Mouse (Mus musculus) mature B cell (primary cell): ENCODE results near the gene Rnpep.
"Not testable (repeated sequence)": the region's sequence is repeated elsewhere in the genome, so short reads cannot be mapped to it uniquely, and the experiment has no call there.

Experiments
- in situ Hi-C: fragments of 300-500 bp; cut with MboI; formaldehyde crosslinking; loops from 2 replicates; pipeline ENCODE4 v1.14.3; 2019

The Rnpep gene

DNA sequence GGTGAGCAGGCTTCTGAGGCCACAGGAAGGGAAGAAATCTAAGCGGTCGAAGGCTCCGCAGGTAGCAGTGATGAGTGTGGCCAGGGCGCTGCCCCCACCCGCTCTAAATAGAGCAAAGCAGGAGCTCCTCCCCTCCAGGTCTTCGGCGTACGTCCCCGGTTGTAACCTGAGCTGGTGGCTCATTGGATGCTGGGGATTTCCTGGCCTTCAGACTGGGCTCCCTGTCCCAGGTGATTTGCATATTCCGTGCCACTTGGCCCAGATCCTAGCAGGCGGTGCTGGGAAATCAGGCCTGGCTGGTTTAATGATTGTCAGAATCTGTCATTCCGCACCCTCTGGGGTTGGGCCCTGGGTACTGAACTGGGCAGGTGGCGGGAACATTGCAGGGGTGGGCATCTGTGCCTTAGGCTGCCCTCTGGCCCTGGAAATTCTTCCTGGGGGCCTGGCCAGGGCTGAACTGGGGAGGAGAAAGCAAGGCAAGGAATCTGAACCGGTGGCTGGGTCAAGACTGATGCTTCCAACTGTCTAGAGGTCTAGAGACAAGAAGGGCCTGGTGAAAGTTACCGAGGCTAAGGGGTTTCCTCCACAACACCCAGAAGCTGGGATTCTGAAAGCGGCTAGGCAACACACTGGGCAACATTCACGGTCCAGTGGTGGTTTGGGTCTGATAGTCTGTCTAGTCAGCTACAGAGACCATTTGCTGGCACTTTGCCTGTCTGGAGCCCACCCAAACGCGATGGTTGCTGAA is 25.3 kb downstream of the Rnpep start, which contains the start of gene Elf3:
Gene Elf3, minus strand, starts transcription at position 189 of the 748 bp plus-strand sequence.
- in situ Hi-C loops = no loop called here

DNA sequence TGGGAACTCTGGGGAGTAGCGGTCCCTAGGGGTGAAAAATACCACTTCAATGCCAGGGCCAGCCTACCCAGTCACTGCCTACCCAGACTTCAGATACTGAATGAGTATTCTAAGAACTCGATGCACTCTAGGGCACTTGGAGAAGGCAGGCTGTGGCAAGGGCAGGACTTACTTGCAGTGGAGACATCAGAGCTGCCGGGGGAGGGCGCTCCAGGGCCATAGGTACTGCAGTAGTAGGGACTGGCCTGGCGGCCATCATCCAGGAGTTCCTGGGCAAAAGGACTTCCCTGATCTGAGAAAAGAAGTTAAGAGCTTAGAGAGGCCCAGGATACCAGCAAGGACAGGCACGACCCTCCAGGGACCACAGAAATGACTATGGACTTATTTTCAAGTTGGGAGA is 27.6 kb downstream of the Rnpep start:
- in situ Hi-C loops = no loop called here

DNA sequence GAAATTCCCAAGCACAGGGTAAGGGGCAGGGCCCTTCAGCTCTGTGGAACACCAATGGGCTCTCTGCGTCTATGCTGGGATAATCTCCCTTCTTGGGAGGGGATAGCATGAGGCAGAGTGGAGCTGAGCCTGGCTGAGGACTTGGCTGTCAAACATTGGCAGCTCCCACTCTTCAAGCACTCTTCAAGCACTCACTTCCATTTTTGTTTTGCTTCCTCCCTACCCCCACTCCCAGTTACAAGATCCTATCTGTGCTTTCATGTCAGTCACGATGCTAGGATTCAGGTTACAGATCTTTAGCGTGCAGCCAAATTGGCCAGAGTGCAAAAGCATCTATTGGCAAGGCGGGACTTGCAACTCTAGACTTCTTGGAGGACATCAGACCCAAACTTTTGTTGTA is 31.0 kb downstream of the Rnpep start:
- in situ Hi-C loops = no loop called here

DNA sequence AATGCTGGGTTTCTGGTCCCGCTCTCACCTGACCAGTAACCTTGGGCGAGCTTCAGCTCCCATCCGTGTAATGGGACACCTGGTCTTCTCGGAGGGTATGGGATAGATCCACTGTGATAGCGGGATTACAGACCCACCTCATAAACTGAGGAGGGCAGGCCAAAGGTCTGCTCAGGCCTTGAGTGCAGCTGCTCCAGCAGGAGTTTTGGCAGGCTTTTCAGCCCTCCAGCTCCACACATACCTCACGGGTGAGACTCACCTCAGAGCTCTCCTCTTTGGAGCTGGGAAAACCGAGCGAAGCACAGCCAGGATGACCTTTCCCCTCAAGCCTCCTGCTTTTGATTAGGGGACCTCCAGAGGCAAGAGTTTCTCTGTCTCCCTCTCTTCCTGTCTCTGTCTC is 32.5 kb downstream of the Rnpep start:
- in situ Hi-C loops = no loop called here

DNA sequence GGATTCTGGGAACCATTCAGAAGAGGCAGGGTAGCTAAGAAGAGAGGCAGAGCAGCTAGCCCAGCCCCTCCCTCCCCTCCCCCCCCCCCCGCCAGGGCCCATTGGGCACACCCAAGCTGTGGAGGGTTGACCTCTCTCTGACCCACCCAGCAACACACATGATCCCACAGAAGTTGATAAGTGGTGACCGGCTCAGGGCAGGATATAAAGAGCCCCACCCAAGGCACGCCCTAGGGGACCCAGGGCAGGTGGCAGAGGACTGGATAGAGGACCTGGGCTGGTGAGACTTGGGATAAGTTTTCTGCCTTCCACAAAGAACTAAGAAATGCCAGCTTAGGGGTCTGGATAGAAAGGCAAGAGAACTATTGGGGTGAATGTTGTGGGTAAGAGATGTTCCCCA is 33.2 kb downstream of the Rnpep start:
- in situ Hi-C loops = no loop called here

DNA sequence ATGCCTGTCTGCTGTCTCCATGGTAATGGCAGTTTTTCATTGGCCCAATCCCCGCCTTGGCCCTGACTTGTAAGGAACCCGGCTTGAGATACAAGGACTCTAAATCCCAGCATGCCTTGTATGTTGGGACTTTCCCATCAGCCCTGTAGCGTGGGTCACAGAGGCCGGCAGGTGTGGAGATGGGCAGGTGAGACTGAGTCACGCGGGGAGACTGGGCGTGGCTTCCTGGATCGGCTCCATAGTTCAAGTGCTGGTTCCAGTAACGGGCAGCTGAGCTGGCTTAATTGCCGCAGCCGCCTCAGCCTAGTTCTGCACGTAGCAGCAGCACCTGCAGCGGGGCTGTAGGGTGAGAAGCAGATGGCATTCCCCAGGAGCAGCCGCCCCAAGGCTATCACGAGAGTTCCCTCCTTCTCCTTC is 35.4 kb downstream of the Rnpep start:
- in situ Hi-C loops = no loop called here

DNA sequence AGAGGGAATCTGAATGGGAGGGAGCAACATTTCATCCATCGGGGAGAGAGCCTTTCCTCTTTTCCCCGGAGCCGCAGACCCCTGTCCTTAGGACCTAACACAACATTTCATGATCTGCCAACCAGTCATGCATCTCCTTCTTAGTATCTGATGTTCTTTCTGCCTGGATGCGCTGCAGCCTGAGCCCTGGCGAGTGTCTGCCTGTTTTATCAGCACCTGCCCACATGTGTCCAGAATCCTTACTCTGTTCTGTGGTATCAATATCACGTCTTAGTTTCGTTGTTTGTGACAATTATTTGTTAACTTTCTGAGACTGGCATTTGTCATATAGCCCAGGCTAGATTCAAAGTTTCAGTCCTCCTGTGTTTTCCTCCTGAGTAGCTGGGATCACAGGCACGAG is 39.9 kb downstream of the Rnpep start:
- in situ Hi-C loops = no loop called here

DNA sequence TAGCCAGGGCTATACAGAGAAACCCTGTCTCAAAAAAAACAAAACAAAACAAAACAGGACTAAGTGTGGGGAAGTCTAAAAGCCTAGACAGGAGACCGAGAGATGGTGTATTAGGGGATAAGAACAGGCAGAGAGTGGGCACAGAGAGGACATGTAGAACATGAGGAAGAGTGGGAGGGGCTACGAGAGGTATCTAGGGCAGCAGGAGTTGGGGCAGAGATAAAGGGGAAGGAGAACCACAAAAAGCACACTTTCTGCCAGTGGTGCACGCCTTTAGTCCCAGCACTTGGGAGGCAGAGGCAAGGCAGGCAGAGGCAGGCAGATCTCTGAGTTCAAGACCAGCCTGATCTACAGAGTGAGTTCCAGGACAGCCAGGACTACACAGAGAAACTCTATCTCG is 43.7 kb downstream of the Rnpep start:
- in situ Hi-C loops = not testable (repeated sequence)

DNA sequence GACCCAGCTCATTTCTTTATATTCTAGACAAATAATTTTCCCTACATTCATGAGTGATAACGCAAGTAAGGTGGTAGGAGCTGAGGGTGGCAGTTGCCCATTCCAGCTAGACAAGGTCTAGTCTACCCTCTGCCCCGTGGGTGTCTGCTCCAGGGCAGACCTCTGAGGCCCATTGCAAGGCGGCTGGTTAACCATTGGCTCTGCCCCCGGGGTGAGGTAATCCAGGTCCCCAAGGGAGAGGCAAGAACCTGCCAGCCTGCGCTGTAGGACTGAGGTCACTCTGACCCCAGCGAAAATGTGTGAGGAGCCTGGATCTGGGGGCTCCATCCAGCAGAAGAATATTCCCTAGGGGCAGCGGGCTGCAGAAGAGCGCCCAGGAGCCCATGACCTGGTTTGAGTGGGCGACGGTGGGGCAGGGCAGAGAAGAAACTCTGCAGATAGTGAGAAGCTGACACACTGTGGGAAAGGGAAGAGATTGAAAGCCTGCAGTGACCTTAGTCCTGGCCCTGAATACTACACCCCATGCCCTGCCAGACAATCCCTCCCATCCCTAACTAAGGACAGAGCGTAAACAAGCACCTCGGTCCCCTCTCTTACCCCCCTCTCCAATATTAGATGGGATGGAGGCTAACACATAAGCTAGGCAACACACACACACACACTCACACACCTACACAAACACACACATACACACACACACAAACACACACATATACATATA is 46.6 kb downstream of the Rnpep start:
- in situ Hi-C loops = no loop called here

DNA sequence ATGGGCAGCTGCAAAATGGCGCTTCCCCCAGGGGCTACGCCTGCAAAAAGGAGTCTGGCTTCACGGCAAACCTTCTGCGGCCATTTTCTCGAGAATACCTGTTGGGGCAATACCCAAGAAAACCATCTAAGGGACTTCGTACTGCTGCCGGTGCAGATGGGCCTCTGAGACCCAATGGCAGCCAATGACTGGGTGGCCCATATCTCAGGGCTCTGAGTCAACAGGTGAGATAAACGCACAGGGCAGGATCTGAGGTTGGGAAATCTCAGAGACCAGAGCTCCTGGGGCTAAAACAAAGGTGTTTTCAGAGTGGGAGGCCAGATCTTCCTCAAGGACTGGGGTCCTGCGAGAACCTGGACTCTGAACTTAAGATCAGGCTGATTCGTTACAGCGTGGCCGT is 49.1 kb downstream of the Rnpep start:
- in situ Hi-C loops = no loop called here

DNA sequence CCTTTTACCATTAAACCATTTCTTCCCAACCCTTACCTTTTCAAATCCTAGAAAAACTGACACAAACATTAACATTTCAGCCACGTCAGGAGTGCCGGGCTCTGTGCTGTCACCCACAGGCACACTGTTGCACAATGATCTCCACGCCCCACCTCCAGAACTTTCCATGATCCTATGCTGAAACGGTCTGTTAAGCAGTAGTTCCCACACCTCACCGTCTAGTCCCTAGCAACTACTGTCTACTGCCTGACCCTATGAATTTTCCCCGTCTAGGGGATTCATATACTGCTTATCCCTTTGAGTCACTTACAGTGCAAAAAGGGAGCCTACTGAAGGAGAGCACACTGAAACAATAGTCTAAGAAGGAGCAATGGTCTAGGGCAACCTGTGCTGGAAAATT is 49.9 kb downstream of the Rnpep start:
- in situ Hi-C loops = no loop called here

DNA sequence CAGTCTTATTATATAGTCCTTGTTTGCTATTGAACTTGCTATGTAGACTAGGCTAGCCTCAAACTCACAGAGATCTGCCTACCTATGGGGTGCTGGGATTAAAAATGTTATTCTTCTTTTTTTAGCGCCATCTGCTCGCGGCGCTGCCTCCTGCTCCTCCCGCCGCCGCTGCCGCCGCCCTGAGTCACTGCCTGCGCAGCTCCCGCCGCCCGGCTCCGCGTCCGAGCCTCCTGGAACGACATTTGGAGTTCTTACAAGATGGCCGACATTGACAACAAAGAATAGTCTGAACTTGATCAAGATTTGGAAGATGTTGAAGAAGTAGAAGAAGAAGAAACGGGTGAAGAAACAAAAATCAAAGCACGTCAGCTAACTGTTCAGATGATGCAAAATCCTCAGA is 52.0 kb downstream of the Rnpep start:
- in situ Hi-C loops = not testable (repeated sequence)

DNA sequence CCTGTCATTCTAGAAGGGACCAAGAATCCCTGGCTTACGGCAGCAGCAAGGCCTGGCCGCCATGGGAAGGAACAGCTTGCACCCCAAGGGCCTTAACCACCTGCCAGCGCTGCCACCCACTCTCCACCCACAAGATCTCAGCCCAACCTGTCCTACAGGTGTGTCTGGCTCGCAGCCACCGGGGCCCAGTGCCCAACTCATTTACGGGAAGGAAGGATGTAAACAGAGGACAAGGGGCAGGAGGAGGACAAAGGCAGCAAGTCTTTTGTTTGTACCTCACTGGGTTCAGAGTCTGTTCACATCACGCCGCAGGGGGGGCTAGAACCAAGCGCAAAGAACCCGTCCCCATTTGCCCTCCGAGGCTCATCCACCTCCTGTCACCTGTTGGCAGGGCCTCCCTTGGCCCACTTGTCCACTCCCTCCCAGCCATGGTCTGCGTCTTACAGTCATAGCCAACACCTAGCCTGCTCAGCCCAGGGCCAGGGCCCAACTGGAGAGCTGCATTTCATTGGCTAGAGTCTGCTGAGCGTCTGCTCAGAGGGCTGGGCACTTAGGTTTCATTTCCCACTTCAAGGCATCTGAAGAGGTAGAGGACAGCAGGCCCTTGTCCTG is 56.4 kb downstream of the Rnpep start:
- in situ Hi-C loops = no loop called here

DNA sequence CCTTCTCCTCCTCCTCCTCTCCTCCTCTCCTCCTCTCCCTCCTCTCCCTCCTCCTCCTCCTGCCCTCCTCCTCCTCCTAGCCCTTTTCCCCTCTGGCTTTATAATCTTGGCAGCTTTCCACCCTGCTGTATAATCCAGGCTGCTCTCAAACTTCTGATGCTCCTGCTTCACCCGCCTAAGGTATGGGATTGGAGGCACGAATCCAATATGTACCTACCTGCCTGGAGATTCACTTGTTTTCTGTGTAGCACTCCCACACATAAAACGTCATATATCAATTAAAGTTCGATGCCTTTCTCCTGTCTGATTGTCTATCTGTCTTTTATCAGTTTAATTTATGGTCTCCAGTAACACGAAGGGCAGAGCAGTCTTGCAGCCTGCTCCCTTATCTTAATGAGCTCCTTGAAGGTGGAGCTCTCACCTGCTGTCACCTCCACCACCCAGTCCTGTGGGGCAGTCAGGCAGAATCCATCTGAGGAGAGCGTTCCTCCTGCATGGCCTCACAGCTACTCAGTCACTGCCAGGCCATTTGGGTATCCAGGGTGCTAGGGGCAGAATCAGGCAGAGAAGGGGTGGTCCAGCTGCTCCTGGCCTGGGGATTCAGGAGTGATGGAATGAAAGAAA is 58.8 kb downstream of the Rnpep start:
- in situ Hi-C loops = no loop called here

DNA sequence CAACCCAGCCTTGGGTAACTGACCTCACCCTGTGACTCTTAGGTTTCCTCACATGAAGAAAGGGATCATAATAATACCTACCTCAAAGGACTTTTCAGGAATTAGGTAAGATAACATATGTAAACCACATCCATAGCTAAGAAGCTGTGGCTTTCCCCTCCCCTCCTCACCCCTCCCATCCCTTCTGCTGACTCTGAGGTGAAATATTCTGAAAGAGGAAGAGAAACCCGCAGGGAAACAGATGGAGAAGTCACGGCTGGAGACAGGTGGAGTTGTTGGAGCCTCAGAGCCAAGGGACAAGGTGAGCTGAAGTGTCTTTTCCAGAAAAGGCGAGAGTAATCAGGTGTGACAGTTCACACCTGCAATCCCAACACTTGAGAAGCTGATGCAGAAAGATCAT is 59.7 kb downstream of the Rnpep start:
- in situ Hi-C loops = no loop called here

DNA sequence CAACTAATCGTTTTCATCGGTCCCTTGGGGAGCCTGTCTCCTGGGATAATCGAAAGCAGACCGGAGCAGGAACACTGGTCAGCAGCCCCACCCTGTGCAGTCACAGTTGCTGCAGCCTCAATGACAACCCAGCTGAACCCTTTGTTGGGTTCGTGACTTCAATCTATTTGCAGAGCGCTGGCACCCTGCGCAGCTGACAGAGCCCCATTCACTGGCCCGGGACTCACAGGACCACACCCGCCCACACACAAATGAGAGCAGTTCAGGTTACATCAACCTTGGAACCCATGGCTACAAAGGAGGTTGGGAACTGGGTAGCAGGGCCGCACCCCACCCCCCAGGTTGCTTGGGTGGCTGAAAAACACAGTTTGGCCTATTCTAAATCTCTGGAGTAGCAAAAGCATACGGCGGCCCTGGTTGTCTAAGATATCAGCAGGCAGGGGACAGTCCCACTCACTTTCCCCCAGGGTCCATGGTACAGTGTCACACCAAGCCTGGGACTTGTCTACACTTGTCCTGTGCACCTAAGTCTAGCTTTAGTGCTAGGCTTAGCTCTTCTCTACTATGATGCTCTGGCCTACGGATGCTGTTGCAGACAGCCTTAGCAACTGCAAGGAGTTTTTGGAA is 66.2 kb downstream of the Rnpep start:
- in situ Hi-C loops = no loop called here

DNA sequence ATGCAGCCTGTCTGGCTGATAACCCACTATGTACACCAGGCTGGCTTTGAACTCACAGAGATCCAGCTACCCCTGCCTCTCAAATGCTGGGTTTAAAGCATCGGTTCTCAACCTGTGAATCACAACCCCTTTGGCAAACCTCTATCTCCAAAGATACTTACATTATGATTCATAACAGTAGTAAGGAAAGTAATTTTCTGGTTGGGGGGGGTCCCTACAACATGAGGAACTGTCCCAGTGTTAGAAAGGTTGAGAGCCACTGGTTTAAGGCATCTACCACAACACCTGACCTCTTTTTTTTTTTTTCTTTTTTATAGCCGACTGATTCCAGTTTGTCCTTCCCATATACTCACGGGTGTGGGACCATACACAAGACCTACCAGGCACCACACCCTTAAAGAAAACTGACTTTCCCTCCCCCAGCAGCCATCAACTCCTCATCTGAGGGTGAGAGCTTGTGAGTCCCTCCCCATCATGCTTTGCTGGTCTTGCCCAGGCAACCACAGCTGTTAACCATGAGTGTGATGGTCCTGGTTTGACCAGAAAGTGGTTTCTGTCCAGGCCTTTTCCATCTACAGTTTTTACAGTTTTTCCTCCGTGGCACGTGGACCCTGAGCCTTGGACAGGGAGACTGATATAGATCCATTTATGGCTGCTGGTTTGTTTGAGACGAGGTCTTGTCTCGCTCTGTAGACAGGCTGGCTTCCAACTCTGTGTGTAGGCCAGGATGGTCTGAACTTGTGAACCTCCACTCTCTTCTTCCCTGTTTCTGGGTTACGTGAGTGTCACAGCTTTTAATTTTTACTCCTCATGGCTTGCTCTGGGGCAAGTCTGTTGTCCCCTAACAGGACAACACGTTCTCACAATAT is 69.9 kb downstream of the Rnpep start:
- in situ Hi-C loops = no loop called here
